Mouse (Mus musculus) liver, embryonic 16.5 days (tissue): ENCODE measurements at regions not wholly inside any gene's neighbourhood (a gene's known extent, or its start where the extent isn't known, plus 50 kb on each side); places are given as distances from the start of the nearest gene placed in this dataset.
"Not testable (repeated sequence)": the region's sequence is repeated elsewhere in the genome, so short reads cannot be mapped to it uniquely, and the experiment has no call there.

ENCODE experiments used
- ATAC-seq: fragments of 200-750 bp; cut with Nextera tagmentation; 2 replicates; pipeline ENCODE4 v1.8.0; 2017; ENCODE audit warnings: low read depth, mild to moderate bottlenecking, moderate number of reproducible peaks, moderate library complexity
- H3K27ac ChIP-seq: fragments of 300-500 bp; sonication (generic); 2 replicates; pipeline ENCODE4 v1.5.1; 2014; ENCODE audit warnings: mild to moderate bottlenecking, low read length
- H3K27me3 ChIP-seq: fragments of 300-500 bp; sonication (generic); 2 replicates; pipeline ENCODE4 v1.6.1; 2014; ENCODE audit warnings: low read depth, low read length, mixed read lengths; ENCODE audit not compliant: control insufficient read depth, insufficient read depth
- H3K36me3 ChIP-seq: fragments of 300-500 bp; sonication (generic); 2 replicates; pipeline ENCODE4 v1.6.1; 2014; ENCODE audit warnings: mild to moderate bottlenecking; ENCODE audit not compliant: control insufficient read depth, insufficient read depth
- H3K4me1 ChIP-seq: fragments of 300-500 bp; sonication (generic); 2 replicates; pipeline ENCODE4 v1.6.1; 2014; ENCODE audit warnings: low read depth, low read length, mixed read lengths; ENCODE audit not compliant: control insufficient read depth
- H3K4me2 ChIP-seq: fragments of 300-500 bp; sonication (generic); 2 replicates; pipeline ENCODE4 v1.6.1; 2014; ENCODE audit warnings: low read depth, low read length, mixed read lengths
- H3K4me3 ChIP-seq: fragments of 300-500 bp; sonication (generic); 2 replicates; pipeline ENCODE4 v1.5.1; 2014; ENCODE audit warnings: low read depth, mild to moderate bottlenecking, low read length
- H3K9ac ChIP-seq: fragments of 300-500 bp; sonication (generic); 2 replicates; pipeline ENCODE4 v1.6.1; 2014; ENCODE audit warnings: low read depth, low read length
- H3K9me3 ChIP-seq: fragments of 300-500 bp; sonication (generic); replicated peaks from 2 replicates; pipeline ENCODE4 v1.6.1; 2016; ENCODE audit warnings: low read length; ENCODE audit not compliant: control insufficient read depth
- WGBS: fragments of 180-500 bp; shearing (Covaris S2); extraction: QIAGEN DNeasy Blood & Tissue Kit; methylation state at CpG from one replicate; pipeline ENCODE4 v1.1.7; 2014; ENCODE audit not compliant: insufficient replicate concordance; 5-methylcytosine and 5-hydroxymethylcytosine counted together

- not testable (repeated sequence) for H3K4me2 ChIP-seq, H3K27me3 ChIP-seq, H3K4me3 ChIP-seq, H3K9ac ChIP-seq, H3K9me3 ChIP-seq, H3K36me3 ChIP-seq, ATAC-seq, H3K27ac ChIP-seq
- 70% methylated on average over 4 of the region's 4 CpGs for WGBS
- peaks cover 11% of the 10 kb centered on the region for H3K4me1 ChIP-seq
These were observed 62.1 kb upstream of the Zfp366 start for GRCm38 (mm10) chr13:99122539-99122938.

- ATAC-seq = no peak
- no peaks in the 10 kb centered on the region for H3K27me3 ChIP-seq
- H3K4me3 ChIP-seq = no peak overlapping the region
- H3K9ac ChIP-seq = no peak overlapping the region
- no peak overlapping the region for H3K27ac ChIP-seq
- 67% methylated on average over 4 of the region's 4 CpGs for WGBS
- H3K9me3 ChIP-seq = no peaks in the 10 kb centered on the region
- peaks cover 11% of the 10 kb centered on the region for H3K4me1 ChIP-seq
- H3K36me3 ChIP-seq = no peaks in the 10 kb centered on the region
- no peak overlapping the region for H3K4me2 ChIP-seq
These were observed 63.5 kb upstream of the Zfp366 start for GRCm38 (mm10) chr13:99121096-99121495.

GRCm38 (mm10) chr13:99119941-99120340 is 64.7 kb upstream of the Zfp366 start:
- no peak for ATAC-seq
- Histone ChIP-seq H3K9ac (no peak overlapping the region), H3K9me3 (no peaks in the 10 kb centered on the region), H3K27me3 (no peaks in the 10 kb centered on the region), H3K27ac (no peak overlapping the region), H3K36me3 (no peaks in the 10 kb centered on the region), H3K4me3 (no peak overlapping the region), H3K4me2 (no peak overlapping the region), H3K4me1 (peaks cover 11% of the 10 kb centered on the region)
- WGBS = 78% methylated on average over 3 of the region's 3 CpGs

GRCm38 (mm10) chr13:99118901-99119300 is 65.7 kb upstream of the Zfp366 start:
- no peak overlapping the region for H3K4me3 ChIP-seq
- H3K9ac ChIP-seq = no peak overlapping the region
- no peaks in the 10 kb centered on the region for H3K9me3 ChIP-seq
- peaks cover 7% of the 10 kb centered on the region for H3K4me1 ChIP-seq
- no peak overlapping the region for H3K27ac ChIP-seq
- 60% methylated on average over 7 of the region's 7 CpGs for WGBS
- no peaks in the 10 kb centered on the region for H3K27me3 ChIP-seq
- ATAC-seq = no peak
- no peak overlapping the region for H3K4me2 ChIP-seq
- no peaks in the 10 kb centered on the region for H3K36me3 ChIP-seq

- Histone ChIP-seq H3K9me3 (no peaks in the 10 kb centered on the region), H3K36me3 (no peaks in the 10 kb centered on the region), H3K27ac (no peak overlapping the region), H3K4me2 (no peak overlapping the region), H3K9ac (no peak overlapping the region), H3K4me1 (peaks cover 12% of the 10 kb centered on the region), H3K4me3 (no peak overlapping the region), H3K27me3 (no peaks in the 10 kb centered on the region)
- WGBS = 75% methylated on average over 7 of the region's 7 CpGs
- no peak for ATAC-seq
These were observed 69.1 kb upstream of the Zfp366 start for GRCm38 (mm10) chr13:99115541-99115940.

GRCm38 (mm10) chr13:99114565-99114964 is 70.1 kb upstream of the Zfp366 start:
- H3K4me3 ChIP-seq = no peak overlapping the region
- ATAC-seq = no peak
- H3K4me2 ChIP-seq = no peak overlapping the region
- no peaks in the 10 kb centered on the region for H3K36me3 ChIP-seq
- H3K27ac ChIP-seq = no peak overlapping the region
- H3K9ac ChIP-seq = no peak overlapping the region
- 35% methylated on average over 3 of the region's 3 CpGs for WGBS
- H3K9me3 ChIP-seq = no peaks in the 10 kb centered on the region
- no peaks in the 10 kb centered on the region for H3K27me3 ChIP-seq
- peaks cover 12% of the 10 kb centered on the region for H3K4me1 ChIP-seq

GRCm38 (mm10) chr13:99111736-99112386 is 72.8 kb upstream of the Zfp366 start:
- Histone ChIP-seq H3K4me3 (no peak overlapping the region), H3K27ac (no peak overlapping the region), H3K9ac (no peak overlapping the region), H3K4me1 (peaks cover 30% of the 10 kb centered on the region), H3K27me3 (no peaks in the 10 kb centered on the region), H3K36me3 (no peaks in the 10 kb centered on the region), H3K4me2 (no peak overlapping the region), H3K9me3 (no peaks in the 10 kb centered on the region)
- WGBS = 8% methylated on average over 1 of the region's 1 CpGs
- no peak for ATAC-seq

GRCm38 (mm10) chr13:99107983-99108382 is 76.6 kb upstream of the Zfp366 start:
- H3K4me3 ChIP-seq = peak overlapping the region; percentile 33
- 19% methylated on average over 4 of the region's 4 CpGs for WGBS
- H3K9ac ChIP-seq = peak overlapping the region; percentile 57

GRCm38 (mm10) chr13:99102089-99102681 is 82.4 kb upstream of the Zfp366 start:
- H3K9me3 ChIP-seq = no peaks in the 10 kb centered on the region
- no peaks in the 10 kb centered on the region for H3K27me3 ChIP-seq
- H3K27ac ChIP-seq = no peak overlapping the region
- H3K36me3 ChIP-seq = no peaks in the 10 kb centered on the region
- H3K9ac ChIP-seq = no peak overlapping the region
- H3K4me3 ChIP-seq = no peak overlapping the region
- no peak for ATAC-seq
- peaks cover 44% of the 10 kb centered on the region for H3K4me1 ChIP-seq
- 80% methylated on average over 9 of the region's 9 CpGs for WGBS
- H3K4me2 ChIP-seq = no peak overlapping the region

More at GRCm38 (mm10) chr13:99107983-99108382, 76.6 kb upstream of the Zfp366 start:
- Histone ChIP-seq H3K36me3 (no peaks in the 10 kb centered on the region), H3K27ac (peak overlapping the region; percentile 79), H3K9me3 (no peaks in the 10 kb centered on the region), H3K27me3 (no peaks in the 10 kb centered on the region), H3K4me1 (peaks cover 50% of the 10 kb centered on the region), H3K4me2 (peak overlapping the region; percentile 53)
- peak; percentile 99 for ATAC-seq
